Comparison of ENCODE assay signal across 7 mouse cellular contexts in genomic region chr10:14846601-14847000, GRCm38 (mm10).
A peak's percentile ranks its signal among the peaks of the same experiment; 100 is the strongest.
DNase-seq lines count a peak whose midpoint lies in the region.
"Not testable (repeated sequence)": the region's sequence is repeated elsewhere in the genome, so short reads cannot be mapped to it uniquely, and the experiment has no call there.

No protein-coding gene starts in this region.

- DNase-seq in adrenal gland, adult 2 months, result peak; percentile 4
- peak; percentile 35 for DNase-seq in adrenal gland, postnatal 14 days
- peak; percentile 1 to 12 for DNase-seq in adrenal gland, postnatal 36 days
- DNase-seq in heart, adult 18-20 months, result peak; percentile 31 to 65
- DNase-seq in heart, adult 8-10 months (ENCODE audit: low spot score), result peak; percentile 16
- DNase-seq in heart, postnatal 10 days, result peak; percentile 19 to 41
- peak; percentile 4 for DNase-seq in heart, postnatal 36 days

- intact Hi-C loops in heart, postnatal 10 days (cut with DNase I); heart, postnatal 36 days (cut with DNase I): not testable (repeated sequence)

Comparison
In these comparisons a context has a peak if more than half of its experiments do, and no peak if none do; other contexts are left out.
1. Peak in every context shown above with its lines: DNase-seq.